Mouse (Mus musculus): ENCODE results near the gene Riok2. TPM values are rescaled to one million over a fixed set of nuclear protein-coding genes. Genes with fewer than 3 reads are reported as not detected.

The Riok2 gene
- total and polyA plus RNA-seq, 2 experiments from 2014 or later, result 16.2 to 31.0 TPM

DNA sequence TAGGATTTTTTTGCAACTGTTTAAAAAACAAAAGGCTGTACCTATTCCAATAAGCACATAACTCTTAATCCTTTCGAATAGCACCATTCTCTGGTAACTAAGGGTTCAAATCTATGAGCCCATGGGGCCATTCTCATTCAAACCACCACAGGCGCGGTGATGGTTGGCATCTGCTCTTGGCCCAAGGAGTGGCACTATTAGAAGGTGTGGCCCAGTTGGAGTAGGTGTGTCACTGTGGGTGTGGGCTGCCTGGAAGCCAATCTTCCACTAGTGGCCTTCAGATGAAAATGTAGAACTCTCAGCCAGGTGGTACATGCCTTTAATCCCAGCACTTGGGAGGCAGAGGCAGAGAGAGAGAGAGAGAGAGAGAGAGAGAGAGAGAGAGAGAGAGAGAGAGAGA, 40.1 kb downstream of the Riok2 start:
- Histone ChIP-seq H3K4me1 (ENCODE audit: insufficient read depth) (no peaks in the 10 kb centered on the region), H3K4me2 (ENCODE audit: low read depth) (no peak overlapping the region), H3K27me3 (ENCODE audit: insufficient read depth, low read length) (no peaks in the 10 kb centered on the region), H3K9ac (no peak overlapping the region), H3K36me3 (ENCODE audit: insufficient read depth) (no peaks in the 10 kb centered on the region), H3K9me3 (ENCODE audit: low read length) (no peaks in the 10 kb centered on the region), H3K4me3 (ENCODE audit: low read depth, low read length) (no peak overlapping the region), H3K27ac (ENCODE audit: low read depth, low read length) (no peak overlapping the region)
- ATAC-seq (no peak), DNase-seq (no peak)
- WGBS, result 100% methylated on average over 3 of the region's 3 CpGs
- TF ChIP-seq CTCF (IDR thresholded peaks at IDR 0.05; ENCODE audit: low read depth), result no peak

GRCm38 (mm10) chr17:17424609-17425307, 50.6 kb downstream of the Riok2 start:
- no peaks in the 10 kb centered on the region for H3K27me3 ChIP-seq (ENCODE audit: insufficient read depth, low read length)
- H3K9ac ChIP-seq, result no peak overlapping the region
- no peaks in the 10 kb centered on the region for H3K4me1 ChIP-seq (ENCODE audit: insufficient read depth)
- no peak overlapping the region for H3K4me3 ChIP-seq (ENCODE audit: low read depth, low read length)
- DNase-seq (peak; percentile 16), ATAC-seq (no peak)
- H3K4me2 ChIP-seq (ENCODE audit: low read depth), result no peak overlapping the region
- no peaks in the 10 kb centered on the region for H3K36me3 ChIP-seq (ENCODE audit: insufficient read depth)
- H3K27ac ChIP-seq (ENCODE audit: low read depth, low read length), result no peak overlapping the region
- no peaks in the 10 kb centered on the region for H3K9me3 ChIP-seq (ENCODE audit: low read length)
- TF ChIP-seq CTCF (IDR thresholded peaks at IDR 0.05; ENCODE audit: low read depth), result no peak
- 12% methylated on average over 4 of the region's 4 CpGs for WGBS

- 10% methylated on average over 4 of the region's 4 CpGs for WGBS
These were observed 51.3 kb downstream of the Riok2 start for GRCm38 (mm10) chr17:17425308-17425813.

GRCm38 (mm10) chr17:17425906-17426305, 51.8 kb downstream of the Riok2 start:
- no peak for TF ChIP-seq CTCF (IDR thresholded peaks at IDR 0.05; ENCODE audit: low read depth)
- WGBS, result 62% methylated on average over 3 of the region's 3 CpGs

More at GRCm38 (mm10) chr17:17425308-17425813, 51.3 kb downstream of the Riok2 start:
- Histone ChIP-seq H3K9me3 (ENCODE audit: low read length) (no peaks in the 10 kb centered on the region), H3K4me1 (ENCODE audit: insufficient read depth) (no peaks in the 10 kb centered on the region), H3K27ac (ENCODE audit: low read depth, low read length) (no peak overlapping the region), H3K4me2 (ENCODE audit: low read depth) (no peak overlapping the region), H3K36me3 (ENCODE audit: insufficient read depth) (no peaks in the 10 kb centered on the region), H3K4me3 (ENCODE audit: low read depth, low read length) (no peak overlapping the region), H3K9ac (no peak overlapping the region), H3K27me3 (ENCODE audit: insufficient read depth, low read length) (no peaks in the 10 kb centered on the region)
- DNase-seq (no peak), ATAC-seq (no peak)
- TF ChIP-seq CTCF (IDR thresholded peaks at IDR 0.05; ENCODE audit: low read depth), result no peak

GRCm38 (mm10) chr17:17428888-17429287, 54.8 kb downstream of the Riok2 start:
- Histone ChIP-seq H3K27ac (ENCODE audit: low read depth, low read length) (no peak overlapping the region), H3K4me1 (ENCODE audit: insufficient read depth) (0 out of 2 replicates have a peak, but pooled peaks cover 4% of the 10 kb centered on the region), H3K4me3 (ENCODE audit: low read depth, low read length) (no peak overlapping the region), H3K36me3 (ENCODE audit: insufficient read depth) (no peaks in the 10 kb centered on the region), H3K9me3 (ENCODE audit: low read length) (no peaks in the 10 kb centered on the region), H3K4me2 (ENCODE audit: low read depth) (no peak overlapping the region), H3K9ac (no peak overlapping the region), H3K27me3 (ENCODE audit: insufficient read depth, low read length) (no peaks in the 10 kb centered on the region)
- no peak for TF ChIP-seq CTCF (IDR thresholded peaks at IDR 0.05; ENCODE audit: low read depth)
- ATAC-seq (peak; percentile 45; the same call in 1 of the 2 replicates), DNase-seq (peak; percentile 50)
- WGBS, result 66% methylated on average over 2 of the region's 2 CpGs

More at GRCm38 (mm10) chr17:17425906-17426305, 51.8 kb downstream of the Riok2 start:
- Histone ChIP-seq H3K9ac (no peak overlapping the region), H3K4me3 (ENCODE audit: low read depth, low read length) (no peak overlapping the region), H3K36me3 (ENCODE audit: insufficient read depth) (no peaks in the 10 kb centered on the region), H3K4me2 (ENCODE audit: low read depth) (no peak overlapping the region), H3K27ac (ENCODE audit: low read depth, low read length) (no peak overlapping the region), H3K4me1 (ENCODE audit: insufficient read depth) (no peaks in the 10 kb centered on the region), H3K9me3 (ENCODE audit: low read length) (no peaks in the 10 kb centered on the region), H3K27me3 (ENCODE audit: insufficient read depth, low read length) (no peaks in the 10 kb centered on the region)
- no peak for DNase-seq
- no peak for ATAC-seq

GRCm38 (mm10) chr17:17433679-17434078, 59.6 kb downstream of the Riok2 start:
- DNase-seq, result no peak
- ATAC-seq, result no peak
- no peak overlapping the region for H3K4me3 ChIP-seq (ENCODE audit: low read depth, low read length)
- no peaks in the 10 kb centered on the region for H3K36me3 ChIP-seq (ENCODE audit: insufficient read depth)
- H3K4me2 ChIP-seq (ENCODE audit: low read depth), result no peak overlapping the region
- H3K9ac ChIP-seq, result no peak overlapping the region
- no peak overlapping the region for H3K27ac ChIP-seq (ENCODE audit: low read depth, low read length)
- WGBS, result 34% methylated on average over 4 of the region's 4 CpGs
- TF ChIP-seq CTCF (IDR thresholded peaks at IDR 0.05; ENCODE audit: low read depth), result no peak
- no peaks in the 10 kb centered on the region for H3K9me3 ChIP-seq (ENCODE audit: low read length)
- 0 out of 2 replicates have a peak, but pooled peaks cover 4% of the 10 kb centered on the region for H3K4me1 ChIP-seq (ENCODE audit: insufficient read depth)
- H3K27me3 ChIP-seq (ENCODE audit: insufficient read depth, low read length), result no peaks in the 10 kb centered on the region

GRCm38 (mm10) chr17:17438576-17439191, 64.6 kb downstream of the Riok2 start:
- no peak for TF ChIP-seq CTCF (IDR thresholded peaks at IDR 0.05; ENCODE audit: low read depth)
- Histone ChIP-seq H3K9ac (no peak overlapping the region), H3K4me3 (ENCODE audit: low read depth, low read length) (no peak overlapping the region), H3K27me3 (ENCODE audit: insufficient read depth, low read length) (no peaks in the 10 kb centered on the region), H3K36me3 (ENCODE audit: insufficient read depth) (no peaks in the 10 kb centered on the region), H3K27ac (ENCODE audit: low read depth, low read length) (no peak overlapping the region), H3K4me2 (ENCODE audit: low read depth) (no peak overlapping the region), H3K9me3 (ENCODE audit: low read length) (no peaks in the 10 kb centered on the region), H3K4me1 (ENCODE audit: insufficient read depth) (0 out of 2 replicates have a peak, but pooled peaks cover under 1% of the 10 kb centered on the region)
- ATAC-seq (no peak), DNase-seq (no peak)
